Mouse (Mus musculus) erythroblast, embryonic 14.5 days (primary cell): ENCODE data around the gene Notch1.

Experiments used
- GATA1 ChIP-seq: IDR thresholded peaks from 2 replicates; pipeline ENCODE4 v1.6.1; 2012; ENCODE audit warnings: low read length, inconsistent platforms, mixed read lengths
- TAL1 ChIP-seq: IDR thresholded peaks from 3 replicates; pipeline ENCODE4 v1.6.1; 2012; ENCODE audit warnings: low read length, inconsistent platforms, mixed read lengths

DNA sequence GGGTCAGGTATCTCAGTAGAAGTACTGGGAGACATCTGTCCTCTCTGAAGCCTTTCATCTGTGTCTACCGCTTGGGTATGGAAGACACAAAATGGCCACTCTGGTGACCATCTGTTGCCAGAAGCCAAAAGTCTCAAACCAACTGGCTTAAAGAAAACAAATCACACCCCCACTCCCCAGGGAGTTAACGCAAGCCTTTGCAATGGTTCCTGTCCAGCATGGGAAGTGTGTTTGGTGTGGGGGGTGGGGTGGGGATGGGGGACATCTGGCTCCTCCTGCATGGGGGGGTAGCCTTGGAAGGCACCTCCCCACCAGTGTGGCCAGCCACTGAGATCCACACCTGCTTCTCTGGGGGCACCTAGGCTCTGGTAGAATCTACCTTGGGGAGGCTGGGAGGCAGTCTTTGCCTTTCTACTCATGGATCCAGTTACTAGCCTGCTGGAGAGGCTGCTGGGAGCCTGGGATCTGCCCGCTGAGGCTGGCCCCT is 29.6 kb downstream of the Notch1 start:
- TF ChIP-seq GATA1 (no peak), TAL1 (no peak)
